Comparison of ENCODE assay signal across 19 mouse cellular contexts in the genomic region with DNA sequence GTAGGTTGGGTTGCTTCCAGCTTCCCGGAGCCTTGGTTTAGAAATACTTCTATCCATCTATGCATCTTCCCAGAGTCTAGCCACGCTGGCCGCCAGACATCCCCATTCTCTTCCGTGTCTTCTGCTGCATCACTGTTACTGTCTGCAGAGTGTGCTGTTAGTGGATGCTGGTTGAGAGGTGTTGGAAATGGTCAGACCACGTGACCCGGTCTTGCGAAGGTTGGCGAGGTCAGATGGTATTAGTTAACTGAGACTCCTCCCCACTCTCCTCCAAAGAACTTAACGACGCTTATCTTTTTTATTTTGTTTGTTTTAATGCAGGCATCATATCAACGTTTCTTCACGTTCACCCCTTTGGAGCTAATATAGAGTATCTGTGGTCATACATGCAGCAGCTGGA.
A peak's percentile ranks its signal among the peaks of the same experiment; 100 is the strongest.
DNase-seq lines count a peak whose midpoint lies in the region; ATAC-seq and TF ChIP-seq lines count a peak whose summit lies in the region.
"Had no signal": no experiment of that assay in that cellular context is flagged by ENCODE, and none has a peak within 500 bp of the region (broad histone marks: within the 10 kb centered on the region; RNA-seq: fewer than 3 reads in every experiment).

No protein-coding gene starts in this region.

- intact Hi-C loops in heart, adult 2 months (cut with DNase I), result no loop called here

- no peaks in the 10 kb centered on the region for H3K4me1 ChIP-seq in heart, adult 2 months (ENCODE audit: control insufficient read depth, insufficient read depth, low read length)
- no peaks in the 10 kb centered on the region for H3K4me1 ChIP-seq in lung, embryonic 14.5 days (ENCODE audit: insufficient read depth)
- no peaks in the 10 kb centered on the region for H3K4me1 ChIP-seq in embryonic facial prominence, embryonic 15.5 days
- peaks cover 14% of the 10 kb centered on the region for H3K4me1 ChIP-seq in limb, embryonic 13.5 days
- no peaks in the 10 kb centered on the region for H3K4me1 ChIP-seq in neural tube, embryonic 15.5 days

- H3K27me3 ChIP-seq in heart, adult 2 months (ENCODE audit: control insufficient read depth, insufficient read depth, low read length), result no peaks in the 10 kb centered on the region
- no peaks in the 10 kb centered on the region for H3K27me3 ChIP-seq in lung, embryonic 14.5 days (ENCODE audit: insufficient read depth, low read length)
- H3K27me3 ChIP-seq in embryonic facial prominence, embryonic 15.5 days, result no peaks in the 10 kb centered on the region
- H3K27me3 ChIP-seq in limb, embryonic 13.5 days, result peaks cover 10% of the 10 kb centered on the region
- H3K27me3 ChIP-seq in neural tube, embryonic 15.5 days (replicated peaks), result no peaks in the 10 kb centered on the region

- no peak overlapping the region for H3K27ac ChIP-seq in heart, adult 2 months
- no peak overlapping the region for H3K27ac ChIP-seq in lung, embryonic 14.5 days (ENCODE audit: low read depth)
- no peak overlapping the region for H3K27ac ChIP-seq in embryonic facial prominence, embryonic 15.5 days (replicated peaks)
- no peak overlapping the region for H3K27ac ChIP-seq in limb, embryonic 13.5 days
- H3K27ac ChIP-seq in neural tube, embryonic 15.5 days (replicated peaks), result no peak overlapping the region
- H3K27ac ChIP-seq: forebrain, embryonic 10.5 days had no signal

- 84% methylated on average over 12 of the region's 12 CpGs for WGBS in heart, adult 2 months
- WGBS in lung, embryonic 14.5 days, result 46% methylated on average over 12 of the region's 12 CpGs
- 64% methylated on average over 12 of the region's 12 CpGs for WGBS in embryonic facial prominence, embryonic 15.5 days
- WGBS in limb, embryonic 13.5 days, result 29% methylated on average over 12 of the region's 12 CpGs
- WGBS in neural tube, embryonic 15.5 days, result 88% methylated on average over 12 of the region's 12 CpGs

- no peaks in the 10 kb centered on the region for H3K79me2 ChIP-seq in heart, adult 2 months (replicated peaks; ENCODE audit: control insufficient read depth, insufficient read depth, low read length)

- H3K9ac ChIP-seq in heart, adult 2 months (ENCODE audit: low read depth, low read length), result no peak overlapping the region
- H3K9ac ChIP-seq in lung, embryonic 14.5 days, result no peak overlapping the region; the same call in 1 of the 2 replicates
- no peak overlapping the region for H3K9ac ChIP-seq in embryonic facial prominence, embryonic 15.5 days
- H3K9ac ChIP-seq in limb, embryonic 13.5 days, result no peak overlapping the region
- no peak overlapping the region for H3K9ac ChIP-seq in neural tube, embryonic 15.5 days (replicated peaks)

- DNase-seq in heart, adult 11 months, result peak; percentile 85
- DNase-seq in heart, adult 2 months, result no peak
- DNase-seq in lung, embryonic 14.5 days, result peak; percentile 41
- DNase-seq in lung, postnatal 10 days, result no peak
- DNase-seq: cerebellum, adult 9-11 months; heart, adult 18-20 months; heart, postnatal 36 days; kidney, postnatal 4 days; layer of hippocampus, postnatal 36 days; liver; lung, postnatal 14 days had no signal

- H3K4me2 ChIP-seq in lung, embryonic 14.5 days, result peak overlapping the region; percentile 55
- H3K4me2 ChIP-seq in embryonic facial prominence, embryonic 15.5 days (replicated peaks), result peak overlapping the region; percentile 33
- H3K4me2 ChIP-seq in limb, embryonic 13.5 days (replicated peaks), result peak overlapping the region; percentile 59
- H3K4me2 ChIP-seq in neural tube, embryonic 15.5 days, result no peak overlapping the region

- no peaks in the 10 kb centered on the region for H3K9me3 ChIP-seq in lung, embryonic 14.5 days (ENCODE audit: low read depth, low read length)
- H3K9me3 ChIP-seq in embryonic facial prominence, embryonic 15.5 days (replicated peaks), result no peaks in the 10 kb centered on the region
- peaks cover 3% of the 10 kb centered on the region; the same call in 1 of the 2 replicates for H3K9me3 ChIP-seq in limb, embryonic 13.5 days
- no peaks in the 10 kb centered on the region for H3K9me3 ChIP-seq in neural tube, embryonic 15.5 days (replicated peaks)
- H3K9me3 ChIP-seq: forebrain, embryonic 10.5 days; midbrain, embryonic 10.5 days had no signal

- no peaks in the 10 kb centered on the region for H3K36me3 ChIP-seq in heart, adult 2 months (ENCODE audit: control insufficient read depth, insufficient read depth, low read length)
- H3K36me3 ChIP-seq in lung, embryonic 14.5 days (ENCODE audit: insufficient read depth), result no peaks in the 10 kb centered on the region
- no peaks in the 10 kb centered on the region for H3K36me3 ChIP-seq in embryonic facial prominence, embryonic 15.5 days
- H3K36me3 ChIP-seq in limb, embryonic 13.5 days, result no peaks in the 10 kb centered on the region
- peaks cover 2% of the 10 kb centered on the region; the same call in 1 of the 2 replicates for H3K36me3 ChIP-seq in neural tube, embryonic 15.5 days
- H3K36me3 ChIP-seq: G1E; midbrain, embryonic 10.5 days had no signal

- ATAC-seq in lung, embryonic 14.5 days (ENCODE audit: insufficient read depth), result peak; percentile 44; the same call in 1 of the 2 replicates
- no peak for ATAC-seq in embryonic facial prominence, embryonic 15.5 days (ENCODE audit: insufficient number of reproducible peaks, low FRiP score, low TSS enrichment, low read depth)
- ATAC-seq in limb, embryonic 13.5 days (ENCODE audit: low FRiP score, low read depth), result no peak
- ATAC-seq in neural tube, embryonic 15.5 days (ENCODE audit: low FRiP score), result no peak
- ATAC-seq: inflammation-experienced regulatory T-cells, adult 6 months had no signal

- TF ChIP-seq POLR2A in heart, adult 2 months (IDR thresholded peaks at IDR 0.05; ENCODE audit: insufficient read depth, low read depth, low read length), result no peak

- TF ChIP-seq CTCF in heart, adult 2 months (IDR thresholded peaks at IDR 0.05), result no peak
- no peak for TF ChIP-seq CTCF in lung, embryonic 14.5 days (IDR thresholded peaks at IDR 0.05; ENCODE audit: low read depth)

- H3K4me3 ChIP-seq in heart, adult 2 months, result no peak overlapping the region
- H3K4me3 ChIP-seq in lung, embryonic 14.5 days (ENCODE audit: low read depth, low read length), result peak overlapping the region; percentile 16; the same call in 1 of the 2 replicates
- 0 out of 2 replicates have a peak overlapping the region, but pooled peaks have one; percentile 2 for H3K4me3 ChIP-seq in embryonic facial prominence, embryonic 15.5 days (replicated peaks)
- peak overlapping the region; percentile 27 for H3K4me3 ChIP-seq in limb, embryonic 13.5 days
- no peak overlapping the region for H3K4me3 ChIP-seq in neural tube, embryonic 15.5 days (replicated peaks)
- H3K4me3 ChIP-seq: forebrain, embryonic 10.5 days; midbrain, embryonic 10.5 days; myocyte had no signal

- no peak for TF ChIP-seq EP300 in heart, adult 2 months (IDR thresholded peaks at IDR 0.05; ENCODE audit: insufficient read depth, low read depth, low read length)

Comparison
In these comparisons a context has a peak if more than half of its experiments do, and no peak if none do; other contexts are left out.
1. DNase-seq: peak in heart, adult 11 months (single experiment) and lung, embryonic 14.5 days (single experiment); none in heart, adult 2 months (0 of 2) and lung, postnatal 10 days (single experiment).
2. H3K4me3 ChIP-seq: peak in lung, embryonic 14.5 days (single experiment), embryonic facial prominence, embryonic 15.5 days (single experiment) and limb, embryonic 13.5 days (single experiment); none in heart, adult 2 months (single experiment) and neural tube, embryonic 15.5 days (single experiment).